Mouse (Mus musculus): ENCODE results near the gene Cpped1. TPM values are rescaled to one million over a fixed set of nuclear protein-coding genes. Genes with fewer than 3 reads are reported as not detected.

The Cpped1 gene
- polyA plus RNA-seq, 1 experiment from 2014 or later: 18.5 TPM

GRCm38 (mm10) chr16:11772318-11772717 lies 136.9 kb downstream of the Cpped1 start:
- H3K9me3 ChIP-seq (ENCODE audit: control insufficient read depth, low read length): no peaks in the 10 kb centered on the region
- DNase-seq (ENCODE audit: low spot score): no peak
- H3K27ac ChIP-seq (ENCODE audit: low read depth, low read length): no peak overlapping the region
- no peaks in the 10 kb centered on the region for H3K27me3 ChIP-seq (ENCODE audit: control insufficient read depth, insufficient read depth, low read length)
- H3K9ac ChIP-seq (ENCODE audit: low read length): no peak overlapping the region
- no peaks in the 10 kb centered on the region for H3K4me1 ChIP-seq (ENCODE audit: control insufficient read depth, insufficient read depth, low read length)
- H3K36me3 ChIP-seq (ENCODE audit: control insufficient read depth, insufficient read depth, low read length): no peaks in the 10 kb centered on the region
- H3K4me3 ChIP-seq (ENCODE audit: low read depth, low read length): no peak overlapping the region
- WGBS: 74% methylated on average over 2 of the region's 2 CpGs
- ATAC-seq (ENCODE audit: insufficient read depth, low FRiP score, low TSS enrichment): no peak
- no peak overlapping the region for H3K4me2 ChIP-seq (ENCODE audit: low read depth)

DNA sequence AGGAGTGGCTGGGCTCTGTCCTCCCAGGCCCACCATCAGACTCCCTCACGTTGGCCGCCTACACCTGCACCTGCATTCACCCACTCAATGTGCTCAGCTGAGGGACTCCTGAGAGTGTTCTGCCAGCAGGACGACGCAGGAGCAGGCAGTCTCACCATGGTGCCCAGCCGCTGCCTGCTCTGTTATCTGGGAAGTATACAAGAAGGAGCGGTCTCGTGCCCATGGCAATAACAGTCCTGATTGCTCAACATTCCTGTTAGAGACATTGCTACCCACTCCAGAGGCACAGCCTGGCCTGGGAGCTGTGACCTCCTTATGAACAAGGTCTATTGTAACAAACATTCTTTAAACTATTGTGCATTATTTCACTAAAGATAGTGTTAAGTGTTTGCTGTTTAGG lies 151.3 kb downstream of the Cpped1 start:
- no peak overlapping the region for H3K4me3 ChIP-seq (ENCODE audit: low read depth, low read length)
- H3K4me2 ChIP-seq (ENCODE audit: low read depth): no peak overlapping the region
- no peaks in the 10 kb centered on the region for H3K9me3 ChIP-seq (ENCODE audit: control insufficient read depth, low read length)

DNA sequence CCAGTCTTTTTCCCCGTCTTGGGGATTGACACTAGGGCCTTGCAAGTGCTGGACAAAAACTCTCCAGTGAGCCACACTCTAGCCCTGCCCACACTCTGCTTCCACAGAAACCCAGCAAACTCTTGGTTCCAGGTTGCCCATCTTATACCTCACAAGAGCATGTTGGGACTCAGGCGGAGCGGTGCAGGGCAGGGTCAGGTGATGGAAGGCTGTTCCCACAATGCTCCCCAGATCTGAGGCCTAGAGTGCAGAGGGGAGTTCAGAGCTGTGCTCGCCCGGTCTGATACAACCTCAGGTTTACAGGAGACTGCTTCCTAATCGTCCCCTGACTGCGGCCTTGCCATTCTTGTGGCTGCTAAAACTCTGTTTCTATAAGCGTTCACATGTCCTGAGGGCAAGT lies 151.8 kb downstream of the Cpped1 start:
- H3K27ac ChIP-seq (ENCODE audit: low read depth, low read length): no peak overlapping the region
- no peaks in the 10 kb centered on the region for H3K4me1 ChIP-seq (ENCODE audit: control insufficient read depth, insufficient read depth, low read length)
- no peak for ATAC-seq (ENCODE audit: insufficient read depth, low FRiP score, low TSS enrichment)
- H3K4me2 ChIP-seq (ENCODE audit: low read depth): no peak overlapping the region
- DNase-seq (ENCODE audit: low spot score): no peak
- H3K27me3 ChIP-seq (ENCODE audit: control insufficient read depth, insufficient read depth, low read length): no peaks in the 10 kb centered on the region
- H3K36me3 ChIP-seq (ENCODE audit: control insufficient read depth, insufficient read depth, low read length): no peaks in the 10 kb centered on the region
- no peak overlapping the region for H3K9ac ChIP-seq (ENCODE audit: low read length)
- H3K4me3 ChIP-seq (ENCODE audit: low read depth, low read length): no peak overlapping the region
- H3K9me3 ChIP-seq (ENCODE audit: control insufficient read depth, low read length): no peaks in the 10 kb centered on the region
- WGBS: 84% methylated on average over 8 of the region's 8 CpGs

More for the DNA sequence above, 151.3 kb downstream of the Cpped1 start:
- DNase-seq (ENCODE audit: low spot score) (no peak), ATAC-seq (ENCODE audit: insufficient read depth, low FRiP score, low TSS enrichment) (no peak)
- no peaks in the 10 kb centered on the region for H3K4me1 ChIP-seq (ENCODE audit: control insufficient read depth, insufficient read depth, low read length)
- H3K36me3 ChIP-seq (ENCODE audit: control insufficient read depth, insufficient read depth, low read length): no peaks in the 10 kb centered on the region
- no peak overlapping the region for H3K27ac ChIP-seq (ENCODE audit: low read depth, low read length)
- no peaks in the 10 kb centered on the region for H3K27me3 ChIP-seq (ENCODE audit: control insufficient read depth, insufficient read depth, low read length)
- 83% methylated on average over 7 of the region's 7 CpGs for WGBS
- no peak overlapping the region for H3K9ac ChIP-seq (ENCODE audit: low read length)

DNA sequence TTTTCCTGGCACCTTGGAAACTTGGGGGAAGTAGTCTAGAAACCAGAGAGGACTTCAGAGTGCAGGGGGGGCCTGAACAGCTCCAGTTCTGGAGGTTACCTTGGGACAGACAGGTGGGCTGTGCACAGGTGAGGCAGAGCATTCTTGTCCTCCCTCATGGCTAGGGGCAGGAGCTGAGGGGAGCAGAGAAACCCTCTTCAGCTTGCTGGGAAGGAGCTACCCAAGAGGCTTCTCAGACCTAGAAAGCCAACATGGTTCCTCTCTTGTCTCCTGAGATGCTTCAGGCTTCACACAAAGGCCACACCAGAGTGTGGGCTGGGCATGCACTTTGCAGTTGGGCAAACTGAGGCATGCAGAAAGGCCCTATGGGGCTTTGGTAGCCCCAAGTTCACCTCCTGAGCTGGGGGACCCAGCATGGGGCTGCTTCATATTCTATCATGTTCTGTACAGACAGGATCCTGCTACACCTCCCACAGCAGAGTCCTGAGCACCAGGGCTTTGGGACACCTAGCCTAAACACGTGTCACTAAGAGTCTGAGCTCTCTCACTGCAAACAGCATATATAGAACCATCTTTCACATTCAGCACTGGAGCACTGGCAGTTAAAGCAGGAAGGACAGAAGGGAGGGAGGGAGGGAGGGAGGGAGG lies 152.5 kb downstream of the Cpped1 start:
- 76% methylated on average over 1 of the region's 1 CpGs for WGBS
- DNase-seq (ENCODE audit: low spot score) (no peak), ATAC-seq (ENCODE audit: insufficient read depth, low FRiP score, low TSS enrichment) (no peak)
- Histone ChIP-seq H3K9ac (ENCODE audit: low read length) (no peak overlapping the region), H3K4me3 (ENCODE audit: low read depth, low read length) (no peak overlapping the region), H3K4me1 (ENCODE audit: control insufficient read depth, insufficient read depth, low read length) (no peaks in the 10 kb centered on the region), H3K9me3 (ENCODE audit: control insufficient read depth, low read length) (no peaks in the 10 kb centered on the region), H3K4me2 (ENCODE audit: low read depth) (no peak overlapping the region), H3K27me3 (ENCODE audit: control insufficient read depth, insufficient read depth, low read length) (no peaks in the 10 kb centered on the region), H3K36me3 (ENCODE audit: control insufficient read depth, insufficient read depth, low read length) (no peaks in the 10 kb centered on the region), H3K27ac (ENCODE audit: low read depth, low read length) (no peak overlapping the region)

DNA sequence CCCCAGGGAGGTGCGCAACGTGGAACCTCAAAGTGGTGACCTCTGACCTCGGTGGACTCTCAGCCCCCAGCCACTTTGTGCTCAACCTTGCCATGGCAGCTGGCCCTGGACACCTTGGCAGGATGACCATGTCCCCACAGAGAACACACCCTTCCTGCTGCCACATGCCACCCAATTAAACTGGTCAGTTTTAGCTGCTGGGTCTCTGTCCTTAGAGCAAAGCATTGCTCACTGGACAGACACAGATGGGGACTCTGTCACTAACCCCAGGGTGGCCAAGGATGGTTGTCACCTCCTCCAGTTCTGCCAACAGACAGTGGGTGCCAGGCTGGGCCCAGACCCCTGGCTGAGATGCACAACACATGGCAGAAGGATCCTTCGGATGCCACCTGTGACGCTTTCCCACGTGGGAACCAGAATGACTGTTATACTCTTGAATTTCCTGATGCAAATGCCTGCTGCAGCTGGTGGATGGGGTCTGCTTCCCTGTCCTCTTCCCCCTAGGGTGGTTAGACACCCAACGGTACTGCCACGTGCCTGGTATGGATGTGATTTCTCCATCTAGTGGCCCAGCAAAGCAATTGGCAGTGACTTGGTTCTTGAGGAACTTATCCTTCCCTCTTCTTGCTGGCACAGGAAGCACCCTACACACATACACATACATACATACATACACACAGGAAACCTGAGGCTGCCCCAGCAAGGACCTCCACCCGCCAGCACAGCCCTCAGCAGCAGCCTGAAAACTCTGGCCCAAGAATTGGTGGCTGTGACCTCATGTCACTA lies 153.8 kb downstream of the Cpped1 start:
- DNase-seq (ENCODE audit: low spot score): no peak

DNA sequence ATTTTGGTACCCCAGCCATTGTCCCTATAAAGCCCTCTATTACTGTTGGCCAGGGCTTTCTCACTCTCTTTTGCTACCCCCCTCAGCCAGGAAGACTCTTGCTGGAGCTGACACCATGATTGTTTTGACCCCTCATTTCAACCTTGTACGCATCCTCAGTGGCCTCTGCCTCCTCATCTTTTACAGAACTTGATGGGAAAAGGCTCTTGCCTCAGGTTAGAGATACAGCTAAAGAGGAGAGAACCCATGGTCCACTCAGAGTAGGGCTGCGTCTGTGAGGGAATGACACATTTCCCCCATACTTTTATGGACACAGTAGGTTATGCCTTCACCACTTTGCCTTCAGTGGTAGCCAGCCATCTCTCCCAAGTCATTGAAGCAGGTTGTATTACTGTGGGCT lies 155.1 kb downstream of the Cpped1 start:
- Histone ChIP-seq H3K27ac (ENCODE audit: low read depth, low read length) (no peak overlapping the region), H3K4me3 (ENCODE audit: low read depth, low read length) (no peak overlapping the region), H3K9ac (ENCODE audit: low read length) (no peak overlapping the region), H3K4me1 (ENCODE audit: control insufficient read depth, insufficient read depth, low read length) (no peaks in the 10 kb centered on the region), H3K9me3 (ENCODE audit: control insufficient read depth, low read length) (no peaks in the 10 kb centered on the region), H3K36me3 (ENCODE audit: control insufficient read depth, insufficient read depth, low read length) (no peaks in the 10 kb centered on the region), H3K4me2 (ENCODE audit: low read depth) (no peak overlapping the region), H3K27me3 (ENCODE audit: control insufficient read depth, insufficient read depth, low read length) (no peaks in the 10 kb centered on the region)
- ATAC-seq (ENCODE audit: insufficient read depth, low FRiP score, low TSS enrichment): no peak
- 92% methylated on average over 2 of the region's 2 CpGs for WGBS
- DNase-seq (ENCODE audit: low spot score): no peak

More for the DNA sequence above, 153.8 kb downstream of the Cpped1 start:
- no peak overlapping the region for H3K4me3 ChIP-seq (ENCODE audit: low read depth, low read length)
- no peak overlapping the region for H3K4me2 ChIP-seq (ENCODE audit: low read depth)
- no peak overlapping the region for H3K27ac ChIP-seq (ENCODE audit: low read depth, low read length)
- H3K9ac ChIP-seq (ENCODE audit: low read length): no peak overlapping the region
- H3K4me1 ChIP-seq (ENCODE audit: control insufficient read depth, insufficient read depth, low read length): no peaks in the 10 kb centered on the region
- no peaks in the 10 kb centered on the region for H3K36me3 ChIP-seq (ENCODE audit: control insufficient read depth, insufficient read depth, low read length)
- H3K27me3 ChIP-seq (ENCODE audit: control insufficient read depth, insufficient read depth, low read length): no peaks in the 10 kb centered on the region
- no peaks in the 10 kb centered on the region for H3K9me3 ChIP-seq (ENCODE audit: control insufficient read depth, low read length)
- 91% methylated on average over 9 of the region's 9 CpGs for WGBS
- no peak for ATAC-seq (ENCODE audit: insufficient read depth, low FRiP score, low TSS enrichment)

Other genes starting within 250 kb of the Cpped1 start
- 0.81 and 1.0 TPM in 2 replicates for gene Shisa9, start 74.7 kb upstream of the Cpped1 start, polyA plus RNA-seq (2014; fragmentation: Nextera tagmentation; extraction: Ambion mirVana)